Mouse (Mus musculus) ZHBTc4 (cell line): ENCODE measurements around the gene Jak2.

ENCODE experiments used
- DNase-seq: peaks from one replicate; pipeline ENCODE4 v3.0.0-alpha.2; 2011; ENCODE audit warnings: low read depth, low spot score

Jak2 gene

DNA sequence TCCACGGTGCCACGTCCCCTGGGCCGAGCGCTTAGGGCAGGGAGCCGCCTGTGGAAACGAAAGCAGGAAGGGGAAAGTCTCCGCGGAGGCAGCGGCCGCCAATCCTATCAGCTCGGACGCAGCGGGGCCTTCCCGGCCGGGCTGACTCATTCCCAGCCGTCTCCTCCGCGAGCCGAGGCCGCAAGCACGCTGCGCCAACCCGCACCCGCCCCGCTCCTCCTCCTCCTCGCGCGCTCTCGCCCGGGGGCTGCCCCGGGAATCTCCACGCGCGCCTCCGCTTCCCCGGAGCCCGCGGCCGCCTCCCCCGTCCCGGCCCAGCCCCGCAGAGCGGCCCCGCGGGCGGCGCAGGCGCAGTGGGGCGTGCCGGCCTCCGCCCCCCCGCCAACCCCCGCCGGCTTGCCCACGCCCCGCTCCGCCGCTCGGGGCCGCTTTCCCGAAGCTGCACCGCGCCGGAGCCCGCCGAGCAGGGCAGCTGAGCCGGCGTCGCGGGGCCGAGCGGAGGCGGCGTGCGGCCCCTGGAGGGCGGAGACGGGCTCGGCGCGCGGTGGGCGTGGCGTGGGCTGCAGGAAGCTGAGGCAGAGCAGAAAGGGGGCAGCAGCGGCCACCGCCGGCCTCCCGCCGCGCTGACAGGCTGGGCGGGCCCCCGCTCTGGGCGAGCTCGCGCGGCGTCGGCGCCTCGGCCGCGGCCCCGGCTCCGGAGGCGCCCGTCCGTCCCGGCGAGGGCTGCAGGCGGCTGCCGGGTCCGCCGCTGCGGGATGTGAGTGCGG is at the start of gene Jak2:
Jak2 (plus strand) TSS at position 638 of the 767 bp plus-strand sequence.
- peak; percentile 87 for DNase-seq

DNA sequence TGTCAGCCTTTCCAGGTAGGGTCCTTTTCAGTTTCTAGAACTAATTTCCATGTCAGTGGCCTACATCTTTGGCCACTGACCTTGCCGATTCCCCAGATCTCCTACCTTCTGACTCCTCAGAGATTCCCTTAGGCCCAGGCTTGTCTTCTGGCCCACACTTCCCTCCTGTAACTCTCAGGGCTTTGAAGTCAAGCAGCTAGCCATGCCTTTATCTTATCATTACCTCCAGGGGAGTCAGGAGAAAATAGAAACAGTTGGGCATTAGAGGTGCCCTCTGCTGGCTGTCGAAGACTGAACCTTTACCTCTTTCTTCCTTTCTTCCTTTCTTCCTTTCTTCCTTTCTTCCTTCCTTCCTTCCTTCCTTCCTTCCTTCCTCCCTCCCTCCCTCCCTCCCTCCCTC is 48.3 kb upstream of the Jak2 start:
- no peak for DNase-seq

DNA sequence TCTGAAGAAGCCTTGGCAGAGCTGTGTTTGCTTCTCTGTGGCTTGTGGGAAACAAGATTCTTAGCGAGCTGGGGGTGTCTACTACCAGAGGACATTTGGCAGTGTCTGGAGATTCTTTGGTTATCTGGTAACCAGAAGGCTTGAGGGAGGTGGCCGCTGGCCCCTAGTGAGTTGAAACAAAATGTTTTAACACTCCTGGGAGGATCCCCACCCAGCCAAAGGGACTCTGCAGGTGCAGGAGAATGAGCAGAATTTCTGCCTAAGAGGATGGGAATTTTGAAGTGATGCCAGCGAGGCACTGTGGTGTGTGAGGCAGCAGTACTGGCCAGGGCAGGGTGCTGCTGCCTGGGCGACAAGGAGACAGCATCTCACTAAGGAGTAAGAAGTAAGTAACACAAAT is 47.0 kb upstream of the Jak2 start:
- DNase-seq, result no peak

DNA sequence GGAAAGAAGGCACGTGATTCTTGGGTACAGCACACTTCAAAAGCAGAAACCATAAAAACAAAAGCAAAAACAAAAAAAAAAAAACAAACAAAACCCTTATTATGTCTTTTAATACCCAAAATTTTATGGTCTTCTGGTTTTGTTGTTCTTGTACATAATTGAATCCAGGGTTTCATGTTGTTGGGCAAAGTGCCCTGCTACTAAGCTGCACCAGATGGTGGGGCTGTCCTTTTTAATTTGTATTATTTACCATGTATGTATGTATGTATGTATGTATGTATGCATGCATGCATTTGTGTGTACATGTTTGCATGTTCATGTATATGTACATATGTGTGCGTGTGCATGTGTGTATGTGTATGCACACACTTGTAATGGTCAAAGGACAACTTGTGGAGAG is 46.4 kb upstream of the Jak2 start:
- DNase-seq, result no peak

DNA sequence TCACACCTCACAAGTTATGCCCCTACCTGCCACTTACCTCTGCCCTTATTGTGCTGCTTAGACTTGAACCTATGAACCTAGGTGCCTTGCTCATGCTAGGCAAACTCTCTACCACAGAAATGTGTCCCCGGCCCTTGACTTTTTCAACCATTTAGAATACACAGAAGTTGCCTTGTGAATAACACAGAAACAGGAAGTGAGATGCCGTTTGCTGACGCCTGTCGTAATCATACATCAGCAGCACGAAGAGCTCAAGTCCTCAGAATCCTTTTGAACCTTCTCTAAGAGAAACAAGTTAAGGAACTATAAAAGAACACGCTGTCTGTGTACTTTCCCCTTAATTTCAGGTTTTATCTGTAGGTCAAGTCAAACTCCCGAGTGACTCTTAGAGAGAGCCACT is 41.7 kb upstream of the Jak2 start:
- no peak for DNase-seq

DNA sequence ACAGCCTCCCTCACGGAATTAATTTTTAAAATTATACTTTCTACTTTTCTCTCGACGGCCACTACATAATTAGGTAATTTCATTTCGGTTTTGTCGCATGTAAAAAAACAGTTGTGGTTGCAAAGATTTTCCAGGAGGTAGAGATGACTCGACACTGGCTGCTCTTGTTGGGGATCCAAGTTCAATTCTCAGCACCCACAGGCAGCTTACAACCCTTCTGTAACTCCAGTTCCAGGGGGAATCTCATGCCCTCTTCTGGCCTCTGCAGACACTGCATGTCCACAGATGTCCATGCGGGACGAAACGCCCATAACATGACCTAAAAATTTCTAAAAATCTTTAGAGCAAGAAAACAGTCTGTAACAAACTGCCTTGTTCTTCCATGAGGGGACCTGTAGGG is 41.3 kb upstream of the Jak2 start:
- DNase-seq, result peak; percentile 40

DNA sequence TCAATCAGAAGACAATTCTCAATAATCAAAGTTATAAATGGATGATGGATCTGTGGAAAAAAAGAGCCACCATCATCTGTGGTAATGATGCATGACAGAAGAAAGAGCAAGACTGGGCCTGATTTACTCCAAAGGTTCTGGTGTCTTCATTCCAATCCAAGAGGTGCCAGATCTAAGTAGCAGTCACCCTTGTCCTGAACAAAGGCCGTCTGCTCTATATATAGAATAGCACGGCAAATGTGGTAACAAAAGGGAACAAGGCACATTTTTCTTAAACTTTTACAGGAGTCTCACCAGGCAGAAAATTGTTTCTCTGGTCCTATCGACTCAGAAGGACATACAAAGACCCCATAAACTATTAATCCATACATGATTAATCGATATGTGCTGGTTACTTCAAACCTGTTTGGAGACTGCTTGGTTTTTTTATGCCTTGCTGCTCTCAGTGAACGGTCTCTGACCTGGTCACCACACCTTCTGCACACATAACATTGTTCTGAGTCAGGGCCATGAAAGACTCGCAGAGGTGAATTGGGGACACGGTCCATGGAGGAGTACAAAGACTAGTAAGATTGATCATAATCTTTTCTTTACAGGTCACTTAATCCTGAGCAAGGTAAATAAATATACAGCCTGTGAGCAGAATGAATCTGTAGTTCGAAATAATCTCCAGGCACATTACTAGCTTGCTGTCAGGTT is 35.7 kb upstream of the Jak2 start:
- DNase-seq, result no peak

DNA sequence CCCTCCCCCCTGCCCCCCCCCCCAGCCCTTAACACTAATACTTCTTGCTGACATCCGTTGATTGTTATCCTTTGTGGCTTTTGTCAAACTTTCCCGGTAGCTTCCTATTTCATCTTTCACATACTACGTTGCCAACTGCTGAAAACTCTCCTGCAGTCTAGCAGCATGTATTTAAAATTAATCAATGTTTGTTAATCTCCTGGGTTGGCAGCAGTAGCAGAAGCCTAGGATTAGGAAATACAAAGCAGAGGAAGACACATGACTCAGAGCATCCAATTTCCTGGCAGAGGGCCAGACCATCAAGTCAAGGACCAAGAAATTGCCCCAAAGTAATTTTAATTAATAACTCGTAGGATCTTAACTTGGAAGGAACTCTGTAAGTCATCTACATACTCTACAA is 29.8 kb upstream of the Jak2 start:
- DNase-seq, result no peak

DNA sequence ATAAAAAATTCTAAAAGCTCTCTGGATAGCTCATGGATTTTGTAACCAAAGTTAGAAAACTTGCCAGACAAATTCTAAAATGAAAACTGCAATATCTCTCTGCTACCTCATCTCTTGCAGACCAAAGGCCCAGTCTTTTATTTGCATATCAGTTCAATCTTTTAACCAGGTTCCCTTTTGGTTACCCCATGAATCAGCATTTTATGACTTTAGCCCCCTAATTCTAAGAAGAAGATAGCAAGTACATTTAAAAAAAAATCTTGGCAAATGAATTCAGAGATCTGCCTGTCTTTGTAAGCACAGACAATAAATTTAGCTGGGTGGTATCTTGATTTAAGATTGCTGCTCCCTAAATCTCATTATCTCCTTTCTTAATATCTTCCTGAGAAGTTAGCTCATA is 26.7 kb upstream of the Jak2 start:
- no peak for DNase-seq

DNA sequence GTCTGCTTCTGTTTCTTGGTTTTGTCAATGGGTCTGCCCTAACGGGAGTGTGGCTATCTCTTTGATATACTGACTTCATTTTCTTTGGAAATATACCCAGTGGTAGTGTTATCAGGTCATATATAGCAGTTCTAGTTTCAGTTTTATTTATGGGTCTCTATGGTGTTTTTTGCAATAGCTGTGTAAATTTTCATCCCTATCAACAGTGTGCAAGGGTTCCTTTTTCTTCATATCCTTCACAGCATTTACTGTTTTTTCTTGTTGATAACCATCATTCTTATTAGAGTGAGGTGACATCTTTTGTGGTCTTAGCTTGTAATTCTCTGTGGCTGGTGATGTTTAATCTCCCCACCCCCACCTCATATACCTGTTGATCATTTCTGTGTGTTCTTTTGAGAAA is 24.6 kb upstream of the Jak2 start:
- no peak for DNase-seq

DNA sequence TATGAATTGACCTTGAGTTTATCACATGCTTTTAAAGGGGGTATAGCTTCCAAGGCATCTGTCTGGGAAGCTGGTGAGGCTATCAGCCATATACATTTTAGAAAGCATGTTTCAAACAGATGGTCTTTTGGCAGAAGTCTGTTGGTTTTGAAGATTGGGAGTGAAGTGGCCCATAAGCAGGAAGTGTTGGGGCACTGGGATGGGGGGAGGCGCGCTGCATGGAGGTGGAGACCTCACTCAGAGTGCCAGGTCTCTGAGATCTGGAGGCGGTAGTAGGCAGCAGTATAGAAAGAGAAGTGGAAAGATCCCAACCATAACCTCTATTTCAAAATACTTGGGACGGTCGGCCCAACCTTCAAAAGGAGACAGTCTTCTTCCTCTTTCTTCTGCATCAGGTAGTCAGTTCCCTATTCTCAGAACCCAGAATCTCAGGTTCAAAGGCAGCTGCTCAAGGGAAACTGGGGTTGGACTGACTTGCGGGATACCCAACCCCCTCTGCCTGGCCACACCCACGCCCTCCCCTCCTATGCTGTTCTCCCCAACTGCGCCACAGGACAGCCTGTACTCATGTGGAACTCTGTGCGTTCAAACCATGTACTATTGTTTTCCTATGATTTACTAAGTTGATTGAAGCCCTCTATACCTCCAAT is 23.6 kb upstream of the Jak2 start:
- DNase-seq, result no peak

DNA sequence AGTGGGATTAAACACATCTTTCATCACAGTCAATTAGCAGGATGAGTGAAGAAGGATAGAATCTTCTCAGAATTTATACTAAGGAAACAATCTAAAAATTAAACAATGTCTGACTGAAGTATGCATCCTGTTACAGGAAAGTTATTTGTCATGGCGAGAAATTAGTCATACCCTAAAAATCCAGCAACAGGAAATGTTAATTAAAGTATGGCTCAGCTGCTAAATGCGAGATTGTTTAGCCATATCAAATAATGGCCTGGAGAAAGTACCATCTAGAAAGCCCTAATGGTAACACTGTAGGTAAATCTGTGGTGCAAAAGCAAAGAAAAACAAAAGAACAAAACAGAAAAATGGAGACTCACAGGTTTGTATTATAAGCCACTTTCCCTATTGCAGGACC is 22.6 kb upstream of the Jak2 start:
- DNase-seq, result no peak

DNA sequence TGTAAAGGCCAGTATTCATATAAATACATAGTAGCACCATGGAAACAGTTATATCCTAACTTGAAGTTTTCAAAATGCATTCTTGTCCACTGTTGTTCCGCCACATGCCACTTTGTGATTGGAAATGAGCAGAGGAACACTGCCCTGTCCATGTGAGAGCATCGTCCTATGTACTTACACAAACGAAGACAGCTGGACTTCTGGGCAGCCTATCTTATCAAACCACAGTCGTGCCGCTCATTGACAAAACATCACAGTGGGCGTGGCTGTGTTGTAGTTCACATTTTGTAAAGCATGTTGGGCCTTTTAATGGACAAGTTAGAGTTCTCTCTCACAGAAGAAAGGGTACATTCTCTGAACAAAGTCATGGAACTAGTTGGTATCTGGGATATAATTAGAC is 18.9 kb upstream of the Jak2 start:
- DNase-seq, result no peak

DNA sequence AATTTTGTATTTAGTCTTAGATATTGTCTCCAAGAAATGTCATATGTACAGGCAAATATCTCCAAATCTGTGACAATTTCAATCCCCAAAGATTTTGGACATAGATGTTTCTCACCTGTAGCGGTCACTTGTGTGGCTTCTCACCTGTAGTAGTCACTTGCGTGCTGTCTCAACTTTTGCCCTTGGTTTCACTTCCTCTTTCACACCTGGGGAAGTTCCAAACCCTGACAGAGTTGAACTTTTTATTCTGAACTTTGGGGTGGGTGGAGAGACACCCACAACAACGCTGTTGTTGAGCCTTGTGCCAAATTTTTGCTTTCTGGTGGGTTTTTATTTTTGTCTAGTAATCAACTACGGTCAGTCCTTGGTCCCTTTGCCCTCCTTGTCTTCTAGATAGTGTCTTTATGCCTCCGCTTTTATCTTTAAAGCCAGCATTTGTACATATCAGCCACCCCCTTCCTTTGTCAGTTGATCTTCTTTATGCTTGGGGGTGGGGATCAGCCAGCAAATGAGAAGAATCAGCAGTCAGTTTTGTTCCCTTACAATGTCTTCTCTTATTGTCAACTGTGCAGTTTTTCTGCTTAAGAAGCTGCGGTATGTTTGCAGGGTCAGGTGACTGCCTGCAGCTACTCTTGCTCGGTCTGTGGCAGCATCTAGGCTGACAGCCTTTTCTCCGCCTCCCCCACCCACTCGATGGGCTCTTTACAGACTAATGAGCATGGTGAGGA is 14.8 kb upstream of the Jak2 start:
- DNase-seq, result no peak

DNA sequence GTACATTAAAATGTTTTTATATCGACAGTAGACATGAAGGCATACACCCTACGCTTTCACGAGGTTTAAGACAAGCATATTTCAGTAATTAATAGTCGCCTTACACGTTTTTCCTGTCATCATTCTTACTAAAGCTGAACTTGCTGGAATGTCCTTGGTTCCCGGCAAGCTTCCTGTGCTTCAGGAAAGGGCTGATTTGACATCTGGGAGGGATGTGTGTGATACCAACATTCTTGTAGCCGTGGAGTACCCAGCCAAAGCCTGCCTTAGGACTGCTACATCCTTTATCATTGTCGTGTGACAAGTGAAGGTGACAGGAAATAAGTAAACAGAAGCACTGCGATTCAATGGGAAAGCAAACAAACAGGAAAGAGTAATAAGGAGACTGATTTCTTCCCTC is 13.5 kb upstream of the Jak2 start:
- no peak for DNase-seq

DNA sequence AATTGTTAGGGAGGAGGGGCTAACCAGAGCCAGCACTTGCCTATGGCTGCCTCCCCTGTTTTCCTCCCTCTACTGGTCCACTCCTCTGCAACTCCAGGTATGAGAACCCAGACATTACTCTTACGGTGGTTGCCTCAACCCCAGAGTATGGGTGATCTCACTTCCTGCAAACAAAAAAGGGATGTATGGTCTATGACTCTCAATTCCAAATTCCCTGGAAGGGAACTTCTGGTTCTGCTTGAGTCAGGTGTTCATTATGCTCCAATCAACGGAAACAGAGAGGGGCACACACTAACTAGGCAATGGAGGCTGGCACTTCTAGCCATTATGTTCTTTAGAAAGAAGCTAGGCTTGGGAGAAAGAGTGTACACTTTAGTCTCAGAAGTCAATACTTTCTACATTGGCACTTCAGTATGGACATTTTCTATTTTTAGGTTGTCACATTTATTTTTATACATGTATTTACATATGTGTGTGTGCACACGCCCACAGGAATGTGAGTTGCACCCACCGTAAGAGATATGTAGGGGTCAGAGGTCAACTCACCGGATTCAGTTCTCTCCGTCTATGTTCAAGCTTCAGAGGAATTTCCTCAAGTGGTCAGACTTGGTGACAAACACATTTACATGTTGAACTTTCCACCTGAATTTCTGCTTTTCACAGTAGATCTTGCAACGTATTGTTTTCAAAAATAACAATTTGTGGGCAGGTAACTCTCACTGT is 12.0 kb upstream of the Jak2 start:
- no peak for DNase-seq

DNA sequence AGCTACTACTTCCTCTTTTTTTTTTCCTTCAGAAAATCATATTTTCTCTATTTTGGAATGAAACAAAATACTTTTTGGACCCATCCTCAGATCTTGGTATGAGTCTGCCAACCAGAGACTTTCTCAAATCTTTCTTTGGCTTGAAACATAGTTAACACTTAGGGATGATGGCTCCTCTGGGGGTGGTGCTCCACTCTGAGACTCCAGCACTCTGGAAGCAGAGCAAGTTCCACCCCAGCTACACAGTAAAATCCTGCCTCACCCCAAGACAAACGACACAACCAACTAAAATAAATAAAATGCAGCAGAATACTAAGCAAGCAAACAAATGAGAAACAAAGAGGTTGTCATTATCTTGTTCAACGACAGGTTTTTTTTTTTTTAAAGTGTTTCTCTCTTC is 11.0 kb upstream of the Jak2 start:
- DNase-seq, result no peak

DNA sequence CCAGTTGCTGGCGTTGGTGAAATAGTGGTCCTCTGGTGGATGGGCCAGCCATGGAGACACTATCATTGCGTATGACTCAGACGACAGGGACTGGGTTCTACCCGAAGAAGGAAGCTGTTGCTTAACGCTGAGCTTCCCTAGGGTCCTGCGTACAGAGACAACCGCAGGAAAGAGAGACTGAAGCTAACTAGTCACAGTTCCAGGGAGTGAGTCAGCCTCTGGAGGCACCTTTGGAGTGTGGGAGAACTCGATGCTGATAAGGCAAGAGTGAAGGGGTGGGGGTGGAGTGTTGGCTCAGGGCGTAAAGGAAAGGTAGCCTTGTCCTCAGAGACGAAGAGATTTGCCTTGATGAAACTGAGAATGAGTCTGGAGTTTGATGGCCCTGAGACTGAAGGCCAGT is 10.0 kb upstream of the Jak2 start:
- DNase-seq, result no peak

DNA sequence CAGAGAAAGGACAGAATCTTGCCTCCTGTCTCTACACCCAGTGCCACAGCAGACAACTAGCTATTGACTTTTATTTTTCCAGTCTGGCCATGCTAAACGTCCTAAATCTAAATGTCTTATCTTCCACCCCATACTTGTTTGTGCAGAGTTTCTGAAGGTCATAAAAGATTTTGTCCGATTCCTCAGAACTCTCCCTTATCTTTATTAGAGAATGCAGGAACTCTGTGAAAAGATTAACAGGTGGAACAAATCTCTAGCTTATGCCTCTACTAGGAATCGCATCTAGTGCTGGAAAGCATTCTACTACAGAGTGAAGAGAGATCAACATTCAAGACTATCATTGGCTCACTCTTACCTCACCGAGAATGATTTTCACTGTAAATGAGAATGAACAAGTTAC is 1.7 kb upstream of the Jak2 start:
- no peak for DNase-seq

DNA sequence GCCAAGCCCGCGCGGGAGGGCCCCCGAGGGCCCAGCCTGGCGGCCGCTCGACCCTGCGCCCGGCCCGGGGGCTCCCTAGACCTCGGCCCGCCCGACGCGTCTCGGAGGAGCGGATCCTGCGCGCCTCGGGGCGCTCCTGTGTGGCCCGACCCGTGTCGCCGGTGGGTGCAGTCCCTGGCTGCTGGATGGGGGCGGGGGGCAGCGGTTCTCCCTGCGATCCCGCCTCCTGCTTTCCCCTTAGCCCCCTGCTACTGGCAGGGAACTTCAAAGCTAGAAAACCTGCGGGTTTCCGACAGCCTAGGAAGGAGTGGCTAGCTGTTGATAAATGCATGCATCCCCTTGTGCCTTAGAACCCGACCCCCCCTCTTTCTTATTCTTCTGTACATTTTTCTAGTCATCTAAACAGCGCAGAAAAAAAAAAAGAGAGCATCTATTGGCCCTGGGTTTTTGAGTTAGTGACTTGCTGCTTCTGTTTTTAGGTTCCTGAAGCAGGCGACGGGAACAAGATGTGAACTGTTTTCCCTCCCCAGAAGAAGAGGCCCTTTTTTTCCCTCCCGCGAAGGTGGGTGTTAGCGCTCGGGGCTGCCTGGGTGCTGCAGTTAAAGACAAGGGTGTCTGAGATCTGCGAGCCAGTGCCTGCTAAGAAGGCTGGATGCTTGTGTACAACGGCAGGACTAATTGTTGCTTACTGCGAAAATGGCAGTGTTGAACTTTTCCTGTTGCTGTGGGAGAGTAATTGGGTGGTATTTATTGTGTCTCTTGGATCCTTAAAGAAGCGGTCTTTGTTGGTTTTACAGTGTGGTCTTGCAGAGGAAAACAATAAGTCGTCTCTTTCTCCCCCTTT is 552 bp downstream of the Jak2 start:
- peak; percentile 66 for DNase-seq
